Mouse (Mus musculus) liver, adult 2 months (tissue): ENCODE measurements around the gene Asb16. TPM values are rescaled to one million over a fixed set of nuclear protein-coding genes. Genes with fewer than 3 reads are reported as not detected.

Experiments used
- DNase-seq: peaks from one replicate; pipeline ENCODE4 v3.0.0-alpha.2; 2011; ENCODE audit warnings: low read depth, low spot score; ENCODE audit errors: extremely low read depth
- H3K27ac ChIP-seq: fragments of 200-500 bp; replicated peaks from 2 replicates; pipeline ENCODE4 v1.5.1; 2012; ENCODE audit warnings: low read depth, mild to moderate bottlenecking, control low read depth, inconsistent platforms, low read length; ENCODE audit not compliant: insufficient read depth
- H3K27me3 ChIP-seq: fragments of 200-500 bp; 2 replicates; pipeline ENCODE4 v1.6.1; 2012; ENCODE audit warnings: mild to moderate bottlenecking, moderate library complexity, low read length, inconsistent platforms; ENCODE audit not compliant: control insufficient read depth, insufficient read depth
- H3K36me3 ChIP-seq: fragments of 200-500 bp; 2 replicates; pipeline ENCODE4 v1.6.1; 2012; ENCODE audit warnings: low read length, inconsistent platforms; ENCODE audit not compliant: control insufficient read depth, insufficient read depth
- H3K4me1 ChIP-seq: fragments of 200-500 bp; 2 replicates; pipeline ENCODE4 v1.6.1; 2011; ENCODE audit warnings: low read length; ENCODE audit not compliant: control insufficient read depth, insufficient read depth
- H3K4me3 ChIP-seq: fragments of 200-500 bp; 2 replicates; pipeline ENCODE4 v1.5.1; 2011; ENCODE audit warnings: low read depth, mild to moderate bottlenecking, control low read depth, low read length, moderate library complexity; ENCODE audit not compliant: insufficient read depth
- H3K79me2 ChIP-seq: fragments of 200-500 bp; 2 replicates; pipeline ENCODE4 v1.6.1; 2012; ENCODE audit warnings: inconsistent platforms, mild to moderate bottlenecking, low read length, moderate library complexity; ENCODE audit not compliant: control insufficient read depth, insufficient read depth
- H3K9ac ChIP-seq: fragments of 200-500 bp; 2 replicates; pipeline ENCODE4 v1.6.1; 2012; ENCODE audit warnings: low read depth, mild to moderate bottlenecking, control low read depth, inconsistent platforms, low read length
- CTCF ChIP-seq: fragments of 200-500 bp; IDR thresholded peaks from 2 replicates; pipeline ENCODE4 v1.5.1; 2011; ENCODE audit warnings: low read depth, low read length, control low read depth
- POLR2A ChIP-seq: fragments of 200-500 bp; IDR thresholded peaks from 2 replicates; pipeline ENCODE4 v1.6.1; 2011; ENCODE audit warnings: low read length, control low read depth; ENCODE audit not compliant: insufficient read depth; ENCODE audit errors: extremely low read depth
- WGBS: fragments of 180-500 bp; shearing (Covaris S2); methylation state at CpG from one replicate; pipeline ENCODE4 v1.1.7; 2018; 5-methylcytosine and 5-hydroxymethylcytosine counted together
- polyA plus RNA-seq: library from polyadenylated mRNA; depleted of rRNA; stranded (reverse); fragments of >200 nt; gene quantifications from 2 replicates; pipeline ENCODE4 v1.2.3, GENCODE M21; 2012; rRNA removed
- total RNA-seq: library from RNA; depleted of rRNA; stranded (reverse); fragments of >200 nt; gene quantifications from 2 replicates; pipeline ENCODE4 v1.2.3, GENCODE M21; 2014; rRNA removed

Gene Asb16
- total RNA-seq (0.09 TPM in 1 of 2 replicates, not detected in the other), polyA plus RNA-seq (0.16 and 0.20 TPM in 2 replicates)

DNA sequence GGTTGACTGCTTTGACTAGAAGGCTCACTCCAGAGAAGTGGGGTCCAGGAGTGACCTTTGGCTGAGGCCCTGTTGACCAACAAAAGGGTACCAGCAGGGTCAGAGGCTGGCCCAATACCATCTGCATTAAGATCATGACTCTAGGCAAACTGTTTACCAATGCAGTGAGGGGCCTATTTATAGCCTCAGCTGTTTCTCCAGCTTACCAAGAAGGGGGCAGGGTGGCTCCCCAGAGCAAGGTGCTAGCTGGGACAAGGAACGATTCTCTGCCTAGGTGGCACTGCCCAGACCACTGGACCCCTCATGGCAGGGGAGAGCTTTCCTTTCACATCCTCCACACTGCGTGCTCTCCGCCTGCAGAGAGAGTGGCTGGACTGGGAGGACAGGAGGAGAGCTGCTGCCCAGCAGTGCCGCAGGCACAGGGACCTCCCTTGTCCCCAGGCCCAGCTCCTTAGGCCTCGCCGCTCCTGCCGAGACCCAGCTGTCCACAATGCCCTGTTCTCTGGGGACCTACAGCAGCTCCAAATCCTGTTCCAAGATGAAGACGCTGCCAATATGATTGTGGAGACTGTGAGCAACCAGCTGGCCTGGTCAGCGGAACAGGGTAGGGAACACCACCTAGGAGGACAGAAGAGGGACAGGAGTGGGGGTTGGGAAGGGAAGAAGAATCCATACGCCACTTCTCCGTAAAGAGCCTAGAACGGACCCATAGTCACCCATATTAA lies at the start of gene Asb16:
TSS of gene Asb16 (plus strand) at position 224 of the 725 bp plus-strand sequence.
- Histone ChIP-seq H3K27me3 (no peaks in the 10 kb centered on the region), H3K27ac (no peak within 1 kb of the TSS), H3K79me2 (no peaks in the 10 kb centered on the region), H3K36me3 (no peaks in the 10 kb centered on the region), H3K9ac (no peak within 1 kb of the TSS), H3K4me3 (no peak within 1 kb of the TSS), H3K4me1 (peaks cover 3% of the 10 kb centered on the region)
- no peak for TF ChIP-seq CTCF
- no peak for DNase-seq
- 92% methylated on average over 12 of the region's 12 CpGs for WGBS

DNA sequence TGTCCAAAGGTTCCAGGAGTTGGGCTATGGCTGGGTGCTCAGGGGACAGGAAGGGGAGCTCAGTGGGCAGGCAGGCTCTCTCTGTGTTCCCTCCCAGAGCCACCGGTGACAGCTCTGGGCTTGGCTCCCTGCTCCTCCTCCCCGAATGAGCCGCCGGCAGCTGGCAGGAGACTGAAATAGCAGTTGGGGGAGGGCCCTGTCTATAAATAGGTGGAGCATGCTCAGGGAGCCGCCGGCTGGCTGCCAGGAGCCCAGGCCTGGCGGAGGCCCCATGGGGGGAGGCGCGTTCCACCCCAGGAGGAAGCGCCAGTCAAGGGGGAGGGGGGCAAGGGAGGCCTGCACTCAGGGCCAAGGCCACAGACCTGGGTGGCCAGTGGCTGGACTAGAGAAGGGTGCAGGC lies 49.8 kb upstream of the Asb16 start:
- peaks cover 26% of the 10 kb centered on the region for H3K79me2 ChIP-seq
- peak overlapping the region; percentile 68 for H3K9ac ChIP-seq
- H3K27ac ChIP-seq = peak overlapping the region; percentile 91
- H3K4me3 ChIP-seq = peak overlapping the region; percentile 61
- peak; percentile 91 for TF ChIP-seq POLR2A
- TF ChIP-seq CTCF = no peak
- H3K36me3 ChIP-seq = no peaks in the 10 kb centered on the region
- DNase-seq = peak; percentile 91
- WGBS = 0% methylated on average over 10 of the region's 10 CpGs
- H3K27me3 ChIP-seq = no peaks in the 10 kb centered on the region
- H3K4me1 ChIP-seq = peaks cover 69% of the 10 kb centered on the region

DNA sequence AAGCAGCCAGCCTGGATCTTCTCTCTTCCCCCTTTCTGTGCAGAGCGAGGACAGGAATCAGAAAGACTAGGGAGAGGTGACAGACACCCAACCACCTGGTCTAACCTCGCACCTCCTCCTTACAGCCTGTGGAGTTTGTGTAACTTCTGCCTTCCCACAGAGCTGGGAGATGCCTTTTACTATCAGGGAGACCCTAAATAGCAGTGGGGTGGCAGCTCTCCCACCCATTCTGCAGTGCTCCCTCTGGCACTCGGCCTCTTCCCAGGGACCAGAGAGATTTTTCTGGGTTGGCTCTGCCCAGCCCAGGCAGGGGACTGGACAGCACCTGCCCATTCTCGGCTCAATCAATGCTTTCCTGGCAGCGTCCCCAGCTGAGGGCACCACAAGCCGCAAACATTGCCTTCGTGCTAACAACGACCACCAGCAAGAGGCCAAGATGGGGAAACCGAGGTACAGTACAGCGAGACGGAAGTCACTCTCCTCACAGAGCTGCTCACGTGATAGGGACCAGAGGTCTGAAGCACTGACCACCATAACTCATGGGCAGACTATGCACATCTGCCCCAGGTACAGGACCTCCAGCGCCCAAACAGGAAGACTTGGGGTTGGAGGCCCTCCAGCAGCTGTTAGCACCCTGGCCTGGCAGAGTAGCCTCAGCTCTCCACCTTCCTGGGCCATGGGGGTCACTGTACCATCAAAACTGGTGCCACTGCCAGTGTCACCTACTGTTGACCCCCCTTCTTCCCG lies 49.1 kb upstream of the Asb16 start:
- peak; percentile 80 for DNase-seq
- TF ChIP-seq CTCF (no peak), POLR2A (no peak)
- Histone ChIP-seq H3K9ac (peak overlapping the region; percentile 40), H3K36me3 (no peaks in the 10 kb centered on the region), H3K27me3 (no peaks in the 10 kb centered on the region), H3K4me1 (peaks cover 64% of the 10 kb centered on the region), H3K4me3 (no peak overlapping the region), H3K79me2 (peaks cover 20% of the 10 kb centered on the region), H3K27ac (peak overlapping the region; percentile 91)
- WGBS = 15% methylated on average over 14 of the region's 14 CpGs

DNA sequence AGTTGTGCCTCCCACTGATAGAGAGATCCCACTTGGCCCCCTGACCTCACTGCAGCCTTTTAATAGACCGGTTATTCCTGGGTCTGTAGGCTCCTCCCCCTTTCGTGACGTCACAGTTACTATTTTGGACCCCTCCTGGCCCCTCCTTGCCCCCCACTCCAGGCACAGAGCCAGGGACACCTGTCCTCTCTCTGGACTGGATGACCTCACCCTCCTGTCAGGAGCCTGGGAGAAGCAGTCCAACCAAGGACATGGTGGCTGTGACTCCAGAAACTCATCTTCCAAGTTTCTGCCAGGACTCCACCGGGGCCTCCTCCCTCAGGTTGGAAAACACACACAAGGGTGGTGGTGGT lies 48.6 kb upstream of the Asb16 start:
- Histone ChIP-seq H3K79me2 (peaks cover 19% of the 10 kb centered on the region), H3K36me3 (no peaks in the 10 kb centered on the region), H3K4me1 (peaks cover 59% of the 10 kb centered on the region), H3K27ac (peak overlapping the region; percentile 91), H3K9ac (no peak overlapping the region), H3K27me3 (no peaks in the 10 kb centered on the region), H3K4me3 (no peak overlapping the region)
- no peak for TF ChIP-seq CTCF
- no peak for TF ChIP-seq POLR2A
- WGBS = 22% methylated on average over 4 of the region's 4 CpGs
- DNase-seq = no peak

DNA sequence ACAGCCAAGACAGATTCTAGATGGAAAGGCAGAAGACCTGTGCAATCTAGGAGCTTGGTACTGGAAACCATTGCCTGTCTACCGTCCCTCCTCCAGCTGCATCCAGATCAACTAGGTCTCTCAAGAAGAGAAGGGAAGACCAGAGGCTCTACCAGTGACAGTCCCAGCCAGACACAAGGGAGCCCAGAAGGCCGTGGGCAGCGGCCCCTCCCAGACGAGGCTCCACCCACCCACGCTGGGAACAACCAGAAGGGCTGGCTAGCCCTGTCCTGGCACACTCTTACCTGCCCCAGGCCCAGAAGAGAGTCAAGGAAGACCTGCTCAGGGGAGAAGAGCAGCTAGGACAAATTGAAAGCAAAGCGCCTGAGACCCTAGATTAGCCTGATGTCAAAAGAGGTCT lies 48.1 kb upstream of the Asb16 start:
- 41% methylated on average over 6 of the region's 6 CpGs for WGBS
- DNase-seq = peak; percentile 19
- H3K9ac ChIP-seq = no peak overlapping the region
- H3K4me1 ChIP-seq = peaks cover 58% of the 10 kb centered on the region
- no peak overlapping the region for H3K4me3 ChIP-seq
- H3K36me3 ChIP-seq = no peaks in the 10 kb centered on the region
- no peaks in the 10 kb centered on the region for H3K27me3 ChIP-seq
- H3K79me2 ChIP-seq = peaks cover 17% of the 10 kb centered on the region; the same call in 1 of the 2 replicates
- H3K27ac ChIP-seq = peak overlapping the region; percentile 91
- TF ChIP-seq CTCF (no peak), POLR2A (no peak)
